Mouse (Mus musculus) cerebellum, adult 9-11 months (tissue): ENCODE results near the gene Hexim1.
A peak's percentile ranks its signal among the peaks of the same experiment; 100 is the strongest.

Experiments used
- DNase-seq: peaks from one replicate; pipeline ENCODE4 v3.0.0; 2022

Hexim1 gene

GRCm38 (mm10) chr11:103119609-103120008 lies 3.6 kb downstream of the Hexim1 start:
- DNase-seq: no peak

- DNase-seq: peak; percentile 31
Observed at GRCm38 (mm10) chr11:103120315-103120714, 4.3 kb downstream of the Hexim1 start.

GRCm38 (mm10) chr11:103131701-103132575 lies 15.9 kb downstream of the Hexim1 start, which contains the start of gene Hexim2:
Gene Hexim2 (plus strand): TSS chr11:103132429.
- DNase-seq: peak; percentile 88

- peak; percentile 100 for DNase-seq
Observed at GRCm38 (mm10) chr11:103132576-103133455, 16.8 kb downstream of the Hexim1 start.

GRCm38 (mm10) chr11:103133456-103134185 lies 17.6 kb downstream of the Hexim1 start:
- DNase-seq: peak; percentile 66

- DNase-seq: peak; percentile 65
Observed at GRCm38 (mm10) chr11:103134221-103134620, 18.2 kb downstream of the Hexim1 start.

- peak; percentile 46 for DNase-seq
Observed at GRCm38 (mm10) chr11:103136039-103136577, 20.1 kb downstream of the Hexim1 start.

- DNase-seq: no peak
Observed at GRCm38 (mm10) chr11:103139951-103140762, 24.1 kb downstream of the Hexim1 start.

GRCm38 (mm10) chr11:103140763-103141100 lies 24.7 kb downstream of the Hexim1 start:
- DNase-seq: no peak

GRCm38 (mm10) chr11:103141101-103141943 lies 25.3 kb downstream of the Hexim1 start:
- no peak for DNase-seq

GRCm38 (mm10) chr11:103141944-103142255 lies 25.9 kb downstream of the Hexim1 start:
- DNase-seq: no peak

- peak; percentile 94 for DNase-seq
Observed at GRCm38 (mm10) chr11:103142441-103143182, 26.6 kb downstream of the Hexim1 start.

GRCm38 (mm10) chr11:103144309-103145285 lies 28.6 kb downstream of the Hexim1 start:
- DNase-seq: peak; percentile 52

GRCm38 (mm10) chr11:103146386-103146785 lies 30.4 kb downstream of the Hexim1 start:
- no peak for DNase-seq

GRCm38 (mm10) chr11:103147766-103148165 lies 31.7 kb downstream of the Hexim1 start:
- no peak for DNase-seq

- no peak for DNase-seq
Observed at GRCm38 (mm10) chr11:103149771-103150170, 33.7 kb downstream of the Hexim1 start.

GRCm38 (mm10) chr11:103158621-103159478 lies 42.8 kb downstream of the Hexim1 start:
- DNase-seq: peak; percentile 95

- peak; percentile 21 for DNase-seq
Observed at GRCm38 (mm10) chr11:103160738-103161137, 44.7 kb downstream of the Hexim1 start.
